ENCODE assay signal across 7 mouse cellular contexts in the genomic region with DNA sequence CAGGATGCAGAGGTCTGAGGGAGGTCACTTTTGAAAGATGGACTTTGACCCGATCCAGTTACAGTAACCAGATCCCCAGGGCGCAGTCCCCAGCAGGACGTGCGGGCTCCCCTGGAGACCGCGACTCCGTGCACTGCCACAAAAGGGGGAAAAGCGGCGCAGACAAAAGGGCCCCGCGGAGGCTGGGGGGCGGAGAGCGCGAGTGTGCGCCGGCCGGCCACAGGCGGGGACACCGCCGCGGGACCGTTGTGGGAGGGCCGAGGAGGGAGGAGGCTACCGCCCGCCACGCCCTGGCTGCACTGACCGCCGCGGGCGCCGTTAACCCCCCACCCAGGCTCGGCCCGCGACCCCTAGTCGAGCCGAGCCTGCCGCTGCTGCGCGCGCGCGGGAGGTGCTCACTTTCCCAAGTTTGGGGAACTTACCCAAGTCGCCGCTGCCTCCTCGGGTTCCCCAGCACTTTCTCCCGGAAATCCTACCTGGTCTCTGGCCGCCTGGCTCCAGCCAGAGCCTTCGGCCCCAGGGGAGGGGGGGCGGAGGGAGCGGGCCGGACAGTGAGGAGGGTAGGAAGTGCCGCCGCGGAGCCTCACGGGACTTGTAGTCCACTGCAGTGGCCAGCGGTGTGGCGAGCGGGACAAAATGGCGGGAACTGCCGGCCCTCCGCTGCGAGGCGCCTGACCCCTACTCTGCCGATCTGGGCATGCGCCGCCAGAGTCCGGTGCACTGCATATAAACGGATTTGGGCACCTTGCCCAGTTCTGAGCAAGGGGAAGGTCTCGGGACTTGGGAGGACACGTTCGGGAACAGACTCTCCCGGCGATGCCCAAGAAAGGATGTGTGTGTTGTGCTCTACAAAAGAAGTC. TPM values are rescaled to one million over a fixed set of nuclear protein-coding genes. Genes with fewer than 3 reads are reported as not detected.
A peak's percentile ranks its signal among the peaks of the same experiment; 100 is the strongest.
DNase-seq lines count a peak whose midpoint lies in the region; ATAC-seq lines count a peak whose summit lies in the region.

A gene (minus strand): TSS at position 567 of the 860 bp plus-strand sequence.

- H3K27ac ChIP-seq in intestine, embryonic 16.5 days (ENCODE audit: low read length): peak within 1 kb of the TSS; percentile 99
- H3K27ac ChIP-seq in midbrain, embryonic 11.5 days (ENCODE audit: low read depth, low read length): peak within 1 kb of the TSS; percentile 96

- peak within 1 kb of the TSS; percentile 60 for H3K4me2 ChIP-seq in intestine, embryonic 16.5 days (ENCODE audit: low read depth, low read length)
- peak within 1 kb of the TSS; percentile 60 for H3K4me2 ChIP-seq in midbrain, embryonic 11.5 days

- ATAC-seq in intestine, embryonic 16.5 days: peak; percentile 98
- ATAC-seq in midbrain, embryonic 11.5 days (ENCODE audit: low FRiP score): peak; percentile 99

- H3K9ac ChIP-seq in intestine, embryonic 16.5 days (ENCODE audit: low read depth, low read length): peak within 1 kb of the TSS; percentile 92
- H3K9ac ChIP-seq in midbrain, embryonic 11.5 days (ENCODE audit: low read length): peak within 1 kb of the TSS; percentile 88

- no peaks in the 10 kb centered on the region for H3K9me3 ChIP-seq in intestine, embryonic 16.5 days (ENCODE audit: control insufficient read depth, low read length)
- no peaks in the 10 kb centered on the region for H3K9me3 ChIP-seq in midbrain, embryonic 11.5 days (ENCODE audit: control insufficient read depth, low read length)

- DNase-seq in adrenal gland, adult 18-20 months (ENCODE audit: low spot score in 2 of 2): peak; percentile 93 to 96
- peak; percentile 99 for DNase-seq in embryo, embryonic 11 days
- DNase-seq in gastrocnemius, postnatal 36 days: peak; percentile 94 to 98
- DNase-seq in left cerebral cortex, postnatal 36 days (ENCODE audit: low spot score in 2 of 2): peak; percentile 90 to 92
- peak; percentile 99 for DNase-seq in midbrain, embryonic 11.5 days (ENCODE audit: low spot score, missing footprints)
- peak; percentile 96 for DNase-seq in skeletal muscle tissue, adult 2 months (ENCODE audit: low read depth, low spot score)

- whole genome bisulfite sequencing in intestine, embryonic 16.5 days: under 1% methylated on average over 73 of the region's 73 CpGs
- under 1% methylated on average over 69 of the region's 73 CpGs for WGBS in midbrain, embryonic 11.5 days

- intact Hi-C loops in gastrocnemius, postnatal 36 days (cut with DNase I): loop anchor here (5.0 kb wide), 1 partner anchor 90 kb away; a partner anchor contains a TSS
- intact Hi-C loops in left cerebral cortex, postnatal 36 days (cut with DNase I): no loop called here

- no peaks in the 10 kb centered on the region for H3K36me3 ChIP-seq in intestine, embryonic 16.5 days (ENCODE audit: control insufficient read depth, insufficient read depth, low read length)
- H3K36me3 ChIP-seq in midbrain, embryonic 11.5 days (ENCODE audit: control insufficient read depth, insufficient read depth, low read length): no peaks in the 10 kb centered on the region

- no peaks in the 10 kb centered on the region for H3K27me3 ChIP-seq in intestine, embryonic 16.5 days (replicated peaks; ENCODE audit: control insufficient read depth, insufficient read depth, low read length)
- H3K27me3 ChIP-seq in midbrain, embryonic 11.5 days (ENCODE audit: control insufficient read depth, insufficient read depth, low read length): no peaks in the 10 kb centered on the region

- peaks cover 2% of the 10 kb centered on the region for H3K4me1 ChIP-seq in intestine, embryonic 16.5 days (ENCODE audit: control insufficient read depth, insufficient read depth, low read length)
- peaks cover 12% of the 10 kb centered on the region for H3K4me1 ChIP-seq in midbrain, embryonic 11.5 days (ENCODE audit: control insufficient read depth, insufficient read depth, low read length)

- H3K4me3 ChIP-seq in intestine, embryonic 16.5 days (ENCODE audit: low read length): peak within 1 kb of the TSS; percentile 82
- peak within 1 kb of the TSS; percentile 85 for H3K4me3 ChIP-seq in midbrain, embryonic 11.5 days (ENCODE audit: low read depth, low read length)

RNA-seq across cellular contexts. Expression of the gene that starts here (rescaled TPM):
- 10 to 100 TPM; 41.6 to 81.7 TPM for total RNA-seq in adrenal gland, adult 18-20 months (2021)
- 10 to 100 TPM; 10.6 to 11.4 TPM for total RNA-seq in gastrocnemius, postnatal 36 days (2021)
- polyA plus RNA-seq in intestine, embryonic 16.5 days (2015; fragmentation: Nextera tagmentation; extraction: Ambion mirVana): 15.9 and 17.2 TPM in 2 replicates
- 10 to 100 TPM; 12.7 to 13.4 TPM for total RNA-seq in left cerebral cortex, postnatal 36 days (2021)
- 22.2 and 22.4 TPM in 2 replicates for polyA plus RNA-seq in midbrain, embryonic 11.5 days (2014; fragmentation: Nextera tagmentation; extraction: Ambion mirVana)

Comparison
In these comparisons a context has a peak if more than half of its experiments do, and no peak if none do; other contexts are left out.
1. Peak in every context shown above with its lines: DNase-seq, ATAC-seq, H3K4me3 ChIP-seq and H3K27ac ChIP-seq.